Mouse (Mus musculus) embryo, embryonic 10.5 days (tissue): Measurements from ENCODE around the gene Dapk1.

Experiments
- DNase-seq: peaks from one replicate; pipeline ENCODE4 v3.0.0-alpha.2; 2015; ENCODE audit warnings: low spot score

Dapk1 gene

DNA sequence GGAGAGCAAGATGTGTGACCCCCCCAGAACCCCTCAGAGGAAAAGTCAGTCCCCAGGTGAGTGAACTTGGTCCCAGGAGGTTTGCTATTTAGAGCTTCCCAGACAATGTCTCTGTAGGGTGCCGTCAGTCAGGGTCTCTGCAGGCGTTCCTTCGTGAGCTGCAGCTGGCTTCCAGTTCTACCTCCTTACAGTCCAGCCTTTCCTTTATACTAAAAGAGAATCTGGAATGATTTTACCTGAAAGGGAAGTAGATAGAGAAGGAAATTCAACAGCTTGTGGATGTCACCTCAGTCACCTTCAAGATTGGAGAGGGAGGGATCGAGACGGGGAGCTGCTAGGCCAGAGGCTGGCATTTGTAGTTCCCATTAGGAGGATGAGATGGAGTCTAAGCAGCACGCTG is 14.3 kb downstream of the Dapk1 start:
- no peak for DNase-seq

DNA sequence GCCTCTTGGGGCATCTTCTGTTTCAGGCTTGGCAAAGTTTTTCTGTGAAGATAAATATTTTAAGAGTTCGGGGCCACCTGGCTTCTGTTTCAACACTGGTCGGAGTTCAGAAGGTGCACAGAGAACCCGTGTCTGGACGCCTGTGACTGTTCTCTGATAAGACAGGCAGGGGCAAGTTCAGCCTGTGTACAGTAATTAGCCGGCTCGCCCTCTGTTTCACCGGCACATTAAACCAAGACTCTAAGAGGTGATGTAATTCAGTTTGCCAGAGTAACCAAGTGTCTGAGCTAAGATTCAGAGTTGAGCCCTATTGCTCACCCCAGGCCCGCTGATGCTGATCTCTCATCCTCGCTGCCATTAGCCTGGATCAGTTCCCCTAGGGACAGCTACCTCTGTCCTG is 16.5 kb downstream of the Dapk1 start:
- DNase-seq = no peak

DNA sequence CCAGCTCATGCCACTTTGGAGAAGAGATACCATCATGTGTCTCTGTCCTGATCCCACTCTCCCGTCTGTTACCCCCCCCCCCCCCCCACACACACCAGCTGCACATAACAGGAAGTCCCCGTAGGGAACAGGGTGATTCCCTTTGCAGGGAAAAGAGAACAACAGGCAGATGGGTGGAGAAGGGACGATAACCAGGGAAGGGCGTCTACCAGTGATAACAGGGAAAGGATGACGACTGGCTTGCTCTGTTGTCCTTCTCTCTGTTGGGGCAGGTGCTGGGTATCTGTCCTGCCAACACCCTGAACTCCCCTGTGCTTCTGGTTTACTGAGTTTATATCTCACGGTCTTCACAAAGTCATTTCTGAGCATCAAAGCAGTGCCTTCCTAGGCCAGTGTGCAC is 18.0 kb downstream of the Dapk1 start:
- DNase-seq = no peak

DNA sequence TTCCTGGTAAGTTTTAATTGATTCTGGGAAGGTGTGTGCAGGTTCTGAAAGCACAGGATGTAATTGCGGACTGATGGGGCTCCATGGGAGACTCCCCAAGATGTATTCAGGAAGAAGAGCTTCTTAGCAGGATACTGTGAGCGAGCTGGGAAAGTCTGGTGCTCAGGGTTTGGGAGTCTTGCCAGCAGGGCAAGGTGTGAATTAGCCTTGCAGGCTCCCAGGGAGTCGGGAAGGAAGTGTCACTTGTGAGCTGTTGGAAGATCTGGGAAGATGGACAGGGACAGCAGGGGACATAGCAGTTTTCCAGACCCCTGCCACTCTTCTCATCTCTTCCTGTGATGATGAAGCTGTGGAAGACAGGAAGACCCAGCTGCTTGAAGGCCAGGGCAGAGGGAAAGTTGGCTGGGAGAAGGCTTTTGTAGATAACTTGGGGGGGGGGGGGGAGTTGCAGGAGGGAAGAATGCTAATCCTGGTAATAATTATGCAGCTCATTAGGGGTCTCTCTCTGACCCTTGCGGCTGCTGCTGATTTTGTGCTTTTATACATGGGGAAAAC is 19.7 kb downstream of the Dapk1 start:
- DNase-seq = no peak

DNA sequence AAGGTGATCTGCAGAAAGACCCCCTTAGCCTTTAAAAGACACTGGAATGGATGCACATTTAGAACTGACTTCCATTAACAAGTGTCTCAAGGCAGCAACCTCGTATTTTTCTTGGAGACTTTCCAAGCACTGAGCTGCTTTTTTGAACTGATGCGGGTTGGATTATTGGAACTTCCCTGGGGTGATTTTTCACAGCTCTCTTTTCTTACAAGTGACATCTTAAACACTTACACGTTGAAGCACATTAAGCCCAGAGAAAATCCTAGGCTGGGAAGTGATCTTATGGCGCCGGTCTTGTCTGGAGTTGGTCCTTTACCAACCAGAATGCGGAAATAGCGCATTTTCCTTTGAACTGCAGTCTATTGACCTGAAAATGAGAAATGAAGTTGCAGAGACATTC is 23.8 kb downstream of the Dapk1 start:
- DNase-seq = no peak

DNA sequence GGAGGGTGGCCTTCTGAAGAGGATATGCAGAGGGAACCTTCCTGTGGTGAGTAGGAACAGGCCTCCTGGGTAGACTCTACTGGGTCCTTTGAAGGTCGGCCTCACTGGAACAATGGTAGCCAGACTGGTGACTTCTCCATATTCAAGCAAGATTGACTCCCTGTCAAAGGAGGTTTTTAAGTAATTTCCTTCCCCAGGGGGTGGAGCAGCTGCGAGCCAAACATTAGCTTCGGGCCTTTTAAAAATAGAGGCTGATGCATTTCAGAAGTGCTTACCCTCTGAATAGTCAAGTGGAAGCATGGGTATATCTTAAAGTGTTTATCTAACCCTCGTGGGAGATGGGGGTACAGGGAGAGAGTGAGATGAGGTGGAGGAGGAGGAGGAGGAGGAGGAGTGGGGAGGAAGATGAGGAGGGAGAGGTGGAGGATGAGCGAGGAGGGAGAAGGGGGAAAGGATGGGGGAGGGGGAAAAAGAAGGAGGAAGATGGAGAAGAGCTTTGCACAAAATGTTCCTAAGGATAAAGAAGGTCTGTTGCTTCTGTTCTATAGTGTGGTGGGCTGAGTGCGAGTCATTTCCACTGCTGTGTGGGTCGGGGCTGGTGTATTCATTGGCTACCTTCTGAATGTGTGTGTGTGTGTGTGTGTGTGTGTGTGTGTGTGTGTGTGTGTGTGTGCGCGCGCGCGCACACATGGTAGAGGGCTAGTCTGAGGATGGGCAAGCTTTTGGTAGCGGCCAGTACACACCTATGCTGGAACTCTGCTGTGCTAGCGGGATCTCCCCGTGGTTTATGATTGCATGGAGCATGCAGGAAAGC is 26.3 kb downstream of the Dapk1 start:
- no peak for DNase-seq

DNA sequence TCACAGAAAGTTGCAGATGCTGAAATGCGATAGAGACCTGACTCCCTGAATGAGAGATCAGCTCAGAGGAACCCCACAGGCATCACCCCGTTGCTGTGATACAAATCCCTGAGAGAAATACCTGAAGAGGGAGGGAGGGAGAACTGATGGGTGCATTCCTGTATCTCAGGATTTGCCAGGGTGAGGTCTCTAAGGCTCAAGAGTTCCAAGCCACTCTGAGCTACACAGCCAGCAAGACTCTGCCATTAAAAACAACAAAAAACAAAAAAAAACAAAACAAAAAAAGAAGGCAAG is 26.9 kb downstream of the Dapk1 start:
- DNase-seq = no peak

DNA sequence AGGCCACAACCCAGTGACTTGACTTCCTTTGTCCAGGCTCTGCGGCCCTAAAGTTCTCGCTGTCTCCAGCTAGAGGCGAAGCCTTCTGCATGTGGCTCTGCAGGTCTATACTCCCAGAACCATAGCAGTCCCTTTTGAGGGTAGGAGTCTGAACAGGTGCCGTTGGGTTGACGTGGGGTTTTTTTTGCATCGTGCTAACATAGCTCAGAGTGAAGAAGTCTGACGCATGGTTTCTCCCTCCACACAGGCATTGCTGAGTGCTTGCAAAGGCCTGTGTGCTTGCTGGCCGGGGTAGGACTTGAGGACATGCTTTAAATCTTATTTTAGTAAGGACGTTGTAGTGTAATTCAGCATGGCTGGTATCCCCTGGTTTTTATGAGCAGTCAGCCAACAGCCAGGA is 27.7 kb downstream of the Dapk1 start:
- no peak for DNase-seq

DNA sequence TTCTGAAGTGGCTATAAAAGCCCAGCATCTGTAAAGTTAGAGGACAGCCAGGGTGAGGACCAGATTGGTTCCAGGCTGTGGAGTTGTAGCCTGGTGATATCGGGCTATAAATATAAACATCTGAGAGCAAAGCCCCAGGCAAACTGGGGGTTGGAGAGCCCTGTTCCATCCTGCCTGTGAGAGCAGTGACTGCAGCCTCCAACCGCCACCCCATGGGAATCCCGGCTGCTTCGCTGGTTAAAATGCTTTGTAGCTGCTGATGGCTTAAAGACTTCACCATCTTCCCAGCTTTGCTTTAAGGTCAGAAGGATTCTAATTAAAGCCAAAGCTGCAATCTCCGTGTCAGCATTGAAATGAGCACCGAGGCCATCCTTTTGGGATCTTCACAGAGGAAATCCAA is 32.2 kb downstream of the Dapk1 start:
- no peak for DNase-seq

DNA sequence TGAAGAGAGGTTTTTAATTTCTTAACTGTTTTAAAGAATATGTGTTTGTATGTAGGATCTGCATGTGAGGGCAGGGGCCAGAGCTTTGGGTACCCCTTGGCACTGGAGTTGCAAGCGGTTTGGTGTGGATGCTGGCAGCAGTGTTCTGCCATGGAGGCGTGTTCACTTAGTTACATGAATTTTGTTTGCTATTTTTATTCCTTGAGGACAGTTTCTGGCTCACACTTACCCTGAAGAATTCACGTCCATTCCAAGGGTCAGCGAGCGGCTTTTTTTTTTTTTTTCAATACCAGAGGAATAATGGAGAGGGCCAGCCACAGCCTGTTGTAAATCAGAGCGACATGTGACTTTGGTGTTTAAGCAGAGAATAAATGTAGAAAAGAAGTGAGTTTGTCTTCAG is 33.9 kb downstream of the Dapk1 start:
- no peak for DNase-seq

DNA sequence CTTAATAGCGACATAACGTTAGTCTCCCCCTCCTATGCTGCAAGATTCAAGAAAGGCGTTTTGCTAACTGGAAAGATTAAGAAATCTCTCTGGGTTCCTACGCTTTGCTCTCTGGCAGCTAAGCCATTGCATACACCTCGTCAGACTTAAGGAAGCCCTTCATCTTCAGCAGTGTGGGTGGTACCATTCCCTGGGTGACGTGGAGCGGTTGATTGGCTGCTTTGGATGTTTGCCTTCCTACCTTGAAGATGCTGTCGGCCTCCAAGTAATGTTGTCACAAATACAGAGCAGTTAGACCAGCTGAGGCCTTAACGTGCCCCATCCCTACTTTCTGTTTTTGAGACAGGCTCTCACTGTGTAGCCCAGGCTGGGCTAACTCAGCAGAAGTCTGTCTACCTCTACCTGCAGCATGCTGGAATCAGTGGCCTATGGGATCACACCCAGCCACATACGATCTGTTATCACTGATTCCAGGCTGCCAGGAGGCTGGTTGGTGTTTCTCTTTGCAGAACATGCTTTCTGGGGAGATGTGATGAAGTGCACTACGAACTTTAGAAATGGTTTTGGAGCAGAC is 37.8 kb downstream of the Dapk1 start:
- DNase-seq = no peak

DNA sequence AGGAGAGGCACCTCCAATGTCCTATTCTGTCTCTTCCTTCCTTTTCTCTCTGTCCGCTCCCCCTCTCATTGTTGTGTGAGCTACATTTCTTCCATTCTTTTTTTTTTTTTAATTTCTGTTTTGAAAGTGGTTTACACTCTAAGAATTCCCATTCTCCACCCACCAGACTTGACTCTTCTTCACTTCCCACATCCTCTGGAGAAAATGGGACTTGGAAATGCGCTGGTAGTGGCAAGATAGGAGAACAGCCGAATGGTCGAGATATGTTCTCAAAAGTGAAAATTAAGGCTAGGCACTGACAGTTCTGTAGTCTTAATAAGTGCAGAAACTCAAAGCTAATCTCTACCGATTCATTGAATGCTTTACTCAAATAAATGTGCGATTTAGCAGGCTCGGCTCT is 38.7 kb downstream of the Dapk1 start:
- DNase-seq = no peak

DNA sequence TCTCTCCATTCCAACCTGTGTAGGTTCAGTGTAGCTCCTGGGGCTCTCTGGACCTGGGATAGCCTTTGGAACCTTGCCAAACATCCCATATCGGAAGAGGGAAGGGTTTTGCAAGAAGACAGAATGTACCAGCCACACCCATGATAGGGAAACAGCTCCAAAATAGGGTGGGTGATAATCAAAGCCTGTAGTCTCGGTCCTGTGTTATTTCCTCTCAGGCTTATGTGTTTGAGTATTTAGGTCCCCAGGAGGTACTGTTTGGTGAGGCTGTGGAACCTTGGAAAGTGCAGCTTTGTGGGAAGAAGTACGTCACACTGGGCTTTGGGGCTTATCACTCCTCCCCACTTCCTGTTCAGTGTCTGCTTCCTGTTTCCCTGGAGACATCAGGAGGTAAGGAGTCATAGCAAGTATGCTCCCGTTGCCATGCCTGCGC is 42.7 kb downstream of the Dapk1 start:
- no peak for DNase-seq

DNA sequence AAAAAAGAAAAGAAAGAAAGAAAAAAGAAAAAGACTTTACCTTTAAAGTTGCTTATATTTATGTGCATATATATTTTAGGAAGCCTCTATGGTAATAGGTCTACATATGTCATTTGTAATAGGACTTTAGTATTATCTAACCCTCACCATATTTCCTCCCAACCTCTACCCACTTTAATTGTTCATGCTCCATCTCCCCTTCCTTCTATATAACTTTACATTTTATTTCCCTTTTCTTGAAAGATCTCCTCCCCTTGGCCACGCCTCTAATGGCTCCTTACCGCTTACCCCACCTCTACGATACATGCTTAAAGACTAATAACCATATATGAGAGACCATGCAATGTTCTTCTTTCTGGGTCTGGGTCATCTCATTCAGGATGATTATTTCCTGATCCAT is 45.0 kb downstream of the Dapk1 start:
- no peak for DNase-seq

DNA sequence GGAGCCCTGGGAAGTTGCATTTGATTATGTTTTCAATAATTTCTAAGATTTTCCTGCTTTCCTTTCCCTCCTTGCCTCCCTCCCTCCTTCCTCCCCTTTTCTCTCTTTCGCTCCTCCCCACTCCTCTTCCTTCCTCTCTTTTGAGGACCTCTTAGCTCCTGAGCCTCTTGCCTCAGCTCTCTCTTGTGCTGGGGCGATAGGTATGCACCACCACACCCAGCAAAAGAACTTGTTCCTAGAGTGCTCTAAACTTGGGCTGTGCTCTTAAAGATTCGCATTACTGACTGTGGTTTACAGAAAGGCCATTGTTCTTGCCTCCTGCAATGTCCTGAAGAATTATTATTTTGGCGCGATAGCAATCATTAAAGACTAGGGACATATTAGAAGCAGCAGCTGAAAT is 46.6 kb downstream of the Dapk1 start:
- no peak for DNase-seq

DNA sequence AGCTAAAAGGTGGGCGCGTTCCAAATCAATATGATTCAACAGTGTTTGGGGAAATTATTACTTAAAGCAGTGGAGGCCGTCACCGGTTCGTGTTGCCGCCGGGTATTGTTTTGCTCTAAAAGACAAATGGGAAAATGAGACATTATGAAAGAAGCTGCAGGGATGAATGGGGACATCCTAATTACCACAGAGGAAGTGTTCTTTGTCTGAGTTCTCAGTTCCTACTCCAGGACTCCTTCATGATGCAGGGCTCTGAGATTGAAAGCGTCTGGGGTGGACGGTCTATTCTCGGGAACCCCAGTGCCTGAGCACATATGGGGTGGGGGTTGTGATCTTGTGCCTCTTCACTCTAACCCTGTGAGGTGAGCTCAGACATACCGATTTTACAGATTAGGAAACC is 48.3 kb downstream of the Dapk1 start:
- DNase-seq = no peak

DNA sequence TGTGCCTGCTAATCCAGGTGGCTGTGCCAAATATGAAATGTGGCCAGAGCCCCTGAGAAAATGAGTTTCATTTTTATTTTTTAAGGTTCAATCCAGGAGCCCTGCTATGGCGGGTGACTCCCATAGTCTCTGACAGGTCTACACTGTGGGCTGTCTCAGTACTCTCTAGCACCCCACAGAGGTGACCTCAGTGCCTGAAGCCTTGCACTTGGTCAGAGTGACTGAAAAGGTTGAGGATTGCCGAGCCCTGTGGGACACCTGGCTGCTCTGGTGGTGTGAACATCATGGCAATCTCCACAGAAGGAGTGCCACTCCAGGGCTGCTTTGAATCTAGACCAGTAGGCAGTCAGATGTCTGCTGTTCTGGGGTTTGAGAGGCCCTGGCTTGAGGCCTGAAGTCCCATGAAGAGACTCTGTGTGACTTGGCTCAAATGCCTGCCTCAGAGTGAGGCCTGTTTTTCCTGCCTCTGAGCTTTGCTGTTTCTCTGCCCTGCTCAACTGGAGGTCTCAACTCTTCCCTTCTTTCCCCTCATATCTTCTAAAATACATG is 52.3 kb downstream of the Dapk1 start:
- no peak for DNase-seq

DNA sequence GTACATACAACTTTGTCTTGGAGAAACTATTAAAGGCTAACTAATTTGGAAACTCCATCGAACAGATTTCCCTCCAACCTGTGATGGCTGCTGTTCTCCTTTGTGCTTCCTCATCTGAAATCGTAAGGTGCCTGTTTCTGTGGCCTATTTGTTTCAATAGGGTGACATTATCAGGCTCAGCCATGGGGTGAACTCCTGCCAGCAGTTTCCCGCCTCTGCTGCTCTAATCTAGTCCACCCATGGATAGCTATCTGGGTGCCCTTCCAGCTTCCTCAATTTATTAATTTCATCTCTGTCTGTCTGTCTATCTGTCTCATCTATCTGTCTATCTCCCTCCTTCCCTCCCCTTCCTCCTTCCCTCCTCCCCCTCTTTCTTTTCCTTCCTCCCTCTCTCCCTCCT is 53.5 kb downstream of the Dapk1 start:
- DNase-seq = no peak

DNA sequence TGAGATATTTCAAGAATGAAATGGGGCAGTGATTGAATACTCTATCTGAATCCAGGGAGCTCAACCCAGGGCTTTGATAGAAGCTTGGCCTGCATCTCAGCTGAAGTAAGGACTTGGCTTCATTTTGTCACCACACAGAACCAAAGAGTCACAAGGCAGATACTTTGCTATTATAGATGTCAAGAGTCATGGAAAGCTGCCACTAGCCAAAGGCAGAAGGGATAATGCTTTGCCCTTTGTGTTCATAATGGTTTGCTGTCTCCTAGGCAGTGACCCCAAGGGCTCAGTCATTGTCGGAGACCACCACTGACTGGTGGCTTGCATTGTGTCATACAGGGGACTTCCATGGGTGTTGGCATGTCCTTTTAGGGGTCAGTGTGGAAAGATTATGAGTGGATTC is 57.9 kb downstream of the Dapk1 start:
- DNase-seq = no peak

DNA sequence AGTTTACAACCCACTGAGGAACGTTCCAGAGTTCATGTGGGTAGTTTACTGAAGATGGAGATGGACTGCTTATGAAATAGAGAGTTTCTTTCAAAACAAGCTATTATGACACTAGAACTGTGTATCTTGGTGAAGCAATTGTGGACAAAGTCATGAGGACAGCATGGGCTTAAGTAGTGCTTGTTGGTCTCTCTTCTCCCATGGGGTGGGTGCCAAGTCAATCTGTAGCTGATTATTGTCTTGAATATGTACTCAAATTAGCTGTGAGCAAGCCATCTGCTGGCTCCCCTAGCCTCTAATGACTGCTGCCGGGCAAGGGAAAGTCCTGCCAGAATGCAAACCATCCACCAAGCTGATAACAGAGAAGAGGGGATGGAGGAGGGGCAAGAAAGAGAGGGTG is 58.3 kb downstream of the Dapk1 start:
- DNase-seq = no peak

DNA sequence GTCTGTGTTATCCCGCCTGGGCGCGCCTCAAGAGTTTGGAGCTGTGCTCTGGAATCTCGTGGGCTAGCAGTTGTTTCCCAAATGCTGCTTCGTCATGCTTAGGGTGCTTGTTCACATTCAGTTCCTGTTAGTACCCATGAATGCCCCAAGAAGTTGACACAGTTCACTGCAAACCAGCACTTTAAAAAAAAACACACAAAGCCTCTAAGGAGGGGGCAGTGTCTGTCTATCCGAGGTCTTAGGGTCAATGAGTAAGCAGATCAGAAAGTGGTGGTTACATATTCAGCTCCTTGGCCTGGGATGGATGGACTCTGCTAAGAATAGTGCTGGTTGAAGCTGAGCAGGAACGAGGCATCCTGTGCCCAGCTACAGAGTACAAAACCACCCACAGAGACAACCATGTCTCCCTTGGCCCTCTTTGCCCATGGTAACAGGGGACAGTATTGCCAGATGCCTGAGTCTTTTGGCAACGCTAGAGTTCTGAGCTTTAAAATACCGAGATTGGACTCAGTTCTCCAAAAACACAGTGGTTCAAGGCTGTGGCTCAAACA is 59.0 kb downstream of the Dapk1 start:
- DNase-seq = no peak

DNA sequence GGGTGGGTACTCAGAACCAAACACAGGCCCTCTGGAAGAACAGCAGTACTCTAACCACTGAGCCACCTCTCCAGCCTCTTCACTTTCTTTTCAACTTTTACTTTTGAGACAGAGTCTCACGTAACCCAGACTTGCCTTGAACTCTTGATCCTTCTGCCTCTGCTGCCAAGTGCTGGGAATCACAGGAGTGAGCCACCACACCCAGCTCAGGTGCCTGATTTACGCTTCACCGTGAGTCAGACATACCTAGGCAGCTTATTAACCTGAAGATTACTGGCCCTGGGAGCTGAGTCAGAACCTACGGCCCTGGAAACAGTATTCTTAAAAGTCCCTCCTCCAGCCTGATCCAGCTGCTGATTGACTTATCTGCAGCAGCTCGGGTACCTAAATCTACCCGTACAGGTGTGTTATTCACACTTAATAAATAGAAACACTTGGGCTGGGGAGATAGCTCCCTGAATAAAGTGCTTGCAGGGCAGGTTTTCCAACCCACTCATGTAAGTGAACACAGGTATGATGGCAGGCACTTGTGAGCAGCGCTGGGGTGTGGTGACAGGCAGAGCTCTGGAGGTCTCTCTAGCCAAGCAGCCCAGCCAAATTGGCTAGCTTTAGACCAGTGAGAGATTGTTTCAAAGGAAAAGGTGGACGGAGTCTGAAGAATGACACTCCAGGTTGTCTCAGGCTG is 60.9 kb downstream of the Dapk1 start:
- DNase-seq = no peak

DNA sequence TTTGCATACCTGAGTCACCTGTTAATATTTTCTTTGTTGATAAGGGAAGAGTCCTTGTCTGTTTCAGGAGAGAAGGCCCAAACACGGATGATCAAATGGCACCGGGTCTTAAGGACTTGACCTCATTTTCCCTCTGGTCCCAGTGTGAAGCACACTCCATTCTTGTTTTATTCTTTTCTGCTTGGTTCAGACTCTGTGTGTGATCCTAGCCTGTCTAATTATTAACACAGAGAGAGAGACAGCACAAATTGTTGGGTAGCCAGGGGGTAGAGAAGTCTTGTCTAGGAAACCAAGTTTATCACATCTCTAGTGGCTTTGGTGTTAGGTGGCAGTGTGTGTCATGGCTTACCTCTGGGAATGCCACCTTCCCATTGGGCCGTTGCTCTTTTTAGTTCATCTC is 62.3 kb downstream of the Dapk1 start:
- DNase-seq = no peak
